Mouse (Mus musculus): ENCODE data around the gene Ppp2r2c.

The Ppp2r2c gene

DNA sequence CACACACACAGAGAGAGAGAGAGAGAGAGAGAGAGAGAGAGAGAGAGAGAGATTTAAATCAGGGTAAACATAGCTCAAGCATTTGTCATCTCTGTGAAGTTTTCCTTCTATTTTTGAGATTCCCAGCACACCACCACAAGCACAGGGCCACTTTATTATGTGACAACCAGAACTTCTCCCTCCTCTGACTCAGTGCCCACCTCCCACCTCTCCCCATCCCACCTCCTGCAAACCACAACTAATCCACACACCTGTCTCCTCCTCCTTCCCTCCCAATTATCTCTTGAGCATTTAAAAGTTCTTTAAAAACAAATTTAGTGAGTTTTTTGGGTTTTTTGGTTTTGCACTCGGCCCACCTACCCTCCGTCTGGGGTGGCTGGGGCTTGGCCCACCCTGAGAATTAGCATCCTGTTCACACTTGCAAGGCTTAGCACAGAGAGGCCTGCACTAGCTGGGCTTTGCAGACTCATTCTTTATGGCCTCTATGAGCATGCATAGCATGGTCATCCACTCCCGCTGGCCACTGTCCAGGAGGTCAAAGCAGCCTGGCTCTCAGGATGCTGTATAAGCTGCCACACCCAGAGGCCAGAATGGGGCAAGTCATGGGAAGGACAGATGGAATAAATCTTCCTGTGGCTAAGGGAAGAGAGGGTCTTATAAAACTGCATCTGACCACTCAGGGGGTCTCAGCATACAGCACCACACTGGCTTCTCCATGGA, 122.5 kb downstream of the Ppp2r2c start:
- ChIA-PET CTCF (interaction anchor here (0.6 to 2.7 kb wide), 5 partner anchors 11 to 409 kb away, joined by 3 to 11 read pairs (median 3); no protein-coding TSS in a partner anchor), POLR2A (interaction anchor here in 1 of 4 experiments (0.6 kb wide), 1 partner anchor 59 kb away, joined by 7 read pairs; no protein-coding TSS in a partner anchor)

DNA sequence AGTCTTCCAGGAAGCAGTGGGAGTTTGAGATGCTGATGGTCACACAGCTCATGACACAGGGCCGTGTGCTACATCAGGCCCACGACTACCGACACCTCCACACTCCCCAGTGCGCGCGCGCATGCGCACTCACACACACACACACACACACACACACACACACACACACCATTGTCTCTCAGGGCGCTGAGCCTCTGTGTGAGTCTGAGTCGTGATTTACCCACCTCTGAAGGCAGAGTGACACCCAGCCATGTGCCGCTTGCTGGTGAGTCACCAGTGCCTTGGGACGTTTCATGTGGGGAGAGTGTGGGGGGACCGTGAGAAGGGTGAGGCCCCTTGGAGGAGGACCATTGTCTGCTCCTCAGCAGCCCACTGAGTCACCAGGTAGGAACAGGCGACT, 128.1 kb downstream of the Ppp2r2c start:
- POLR2A ChIA-PET = interaction anchor here in 2 of 4 experiments (0.6 to 2.3 kb wide), 15 partner anchors 8 to 941 kb away, joined by 3 to 11 read pairs (median 4); partner anchors contain the start of genes Grpel1 (in 1 of the 2), Mrfap1 (in 1 of the 2) and Wfs1 (in 1 of the 2)
- CTCF ChIA-PET = interaction anchor here in 3 of 4 experiments (0.6 to 1.4 kb wide), 8 partner anchors 13 to 994 kb away, joined by 3 to 12 read pairs (median 4); no protein-coding TSS in a partner anchor

DNA sequence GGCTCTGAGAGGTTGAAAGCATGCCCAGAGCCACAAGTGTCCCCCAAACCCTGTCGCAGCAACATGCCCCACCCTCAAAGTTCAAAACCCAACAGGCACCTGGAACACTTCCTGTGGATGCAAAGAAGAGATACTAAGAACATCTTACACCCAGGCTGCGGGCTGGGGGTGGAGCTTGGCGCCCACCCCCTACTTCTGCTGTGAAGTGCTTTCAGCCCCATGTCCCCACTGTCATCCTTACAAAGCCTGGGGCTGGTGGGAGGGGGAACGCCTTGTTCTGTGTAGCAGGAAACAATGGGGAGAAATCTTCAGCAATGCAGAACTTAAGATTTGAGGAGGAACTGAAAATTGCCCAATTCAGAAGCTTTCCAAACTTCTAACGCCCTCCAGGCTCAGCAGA, 129.7 kb downstream of the Ppp2r2c start:
- ChIA-PET CTCF (interaction anchor here (0.6 to 1.8 kb wide), 7 partner anchors 33 to 232 kb away, joined by 3 to 7 read pairs (median 3); no protein-coding TSS in a partner anchor), POLR2A (interaction anchor here (0.5 to 2.3 kb wide), 9 partner anchors 9 to 1393 kb away, joined by 3 to 11 read pairs (median 4); partner anchors contain the start of gene Wfs1 (in 3 of the 4))

DNA sequence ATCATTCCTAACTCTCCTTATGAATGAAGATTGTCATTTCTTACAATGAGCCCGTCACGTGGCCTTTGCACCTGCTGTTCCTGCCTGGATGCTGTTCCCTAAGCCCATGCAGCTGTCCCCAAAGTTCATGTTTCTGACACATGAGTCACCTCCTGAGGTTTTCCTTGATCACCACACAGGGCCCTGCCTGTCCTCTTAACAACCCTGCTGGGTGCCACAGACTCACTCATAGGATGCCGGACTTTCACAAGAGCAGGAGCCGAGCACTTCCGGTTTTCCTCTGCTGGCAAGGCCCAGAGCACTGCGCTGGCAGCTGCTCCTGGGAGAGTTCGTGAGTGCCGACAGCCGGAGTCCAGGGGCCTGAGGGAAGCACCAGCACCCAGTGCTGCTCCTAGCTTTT, 132.7 kb downstream of the Ppp2r2c start:
- ChIA-PET CTCF (interaction anchor here (0.6 to 3.5 kb wide), 25 partner anchors 8 to 171 kb away, joined by 3 to 67 read pairs (median 11); partner anchors contain the start of genes Man2b2 (in 2 of the 4) and Wfs1 (in 2 of the 4)), POLR2A (interaction anchor here in 3 of 4 experiments (0.9 to 1.9 kb wide), 10 partner anchors 12 to 117 kb away, joined by 3 to 10 read pairs (median 4); partner anchors contain the start of gene Wfs1 (in 3 of the 3))

DNA sequence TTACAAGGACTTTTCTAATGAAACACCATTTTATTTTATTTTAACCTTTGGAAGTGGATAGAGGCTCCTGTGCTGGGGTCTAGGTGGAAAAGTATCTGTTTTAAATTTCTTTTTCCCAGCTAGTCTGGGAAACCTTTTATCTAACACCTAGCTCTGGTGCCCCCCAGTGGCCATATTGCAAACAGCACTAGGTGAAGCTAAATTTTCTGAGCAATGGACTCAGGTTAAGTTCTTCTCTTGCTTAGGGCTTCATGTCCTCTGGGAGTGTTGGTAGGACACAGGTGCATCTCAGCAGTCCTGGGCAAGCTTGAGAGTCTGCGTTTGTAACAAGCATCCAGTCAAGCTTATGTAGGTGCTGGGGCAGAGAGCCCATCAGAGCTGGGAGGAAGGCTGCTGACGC, 133.7 kb downstream of the Ppp2r2c start:
- ChIA-PET POLR2A (interaction anchor here (0.7 to 1.9 kb wide), 14 partner anchors 13 to 116 kb away, joined by 3 to 10 read pairs (median 4); partner anchors contain the start of gene Wfs1 (in 3 of the 4)), CTCF (interaction anchor here (0.6 to 3.5 kb wide), 74 partner anchors 8 to 715 kb away, joined by 3 to 67 read pairs (median 4); partner anchors contain the start of genes Wfs1 (in 4 of the 4), Gm1043 (in 1 of the 4), Man2b2 (in 1 of the 4) and Stk32b (in 1 of the 4))
